Mouse (Mus musculus) spleen, adult 2 months (tissue): ENCODE measurements around the gene Slco1a1.

ENCODE experiments used
- CTCF ChIP-seq: fragments of 200-500 bp; IDR thresholded peaks from 2 replicates; pipeline ENCODE4 v1.5.1; 2011; ENCODE audit warnings: mild to moderate bottlenecking, inconsistent platforms; ENCODE audit not compliant: insufficient read depth, insufficient read length, insufficient replicate concordance; ENCODE audit errors: extremely low read depth
- POLR2A ChIP-seq: fragments of 200-500 bp; IDR thresholded peaks from 2 replicates; pipeline ENCODE4 v1.6.1; 2011; ENCODE audit warnings: low read depth, low read length, inconsistent platforms

DNA sequence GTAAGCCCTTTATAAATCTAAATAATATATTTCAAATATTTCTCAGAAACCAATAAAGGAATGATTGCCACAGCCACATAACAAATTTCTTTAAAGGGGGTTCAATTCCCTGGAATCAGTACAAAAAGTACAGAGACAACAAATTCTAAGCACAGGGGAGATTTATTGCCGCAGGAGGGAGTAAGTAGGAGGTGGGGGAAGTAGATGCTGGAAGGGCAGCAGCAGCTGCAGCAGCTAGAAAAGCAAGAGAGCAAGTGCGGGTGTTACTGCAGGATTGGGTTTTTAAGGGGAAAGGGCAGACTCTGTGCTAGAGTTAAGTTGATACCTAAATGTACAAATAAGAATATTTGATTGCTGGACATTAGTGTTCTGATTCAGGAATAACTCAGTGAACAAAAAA lies 57.0 kb downstream of the Slco1a1 start:
- no peak for TF ChIP-seq POLR2A
- TF ChIP-seq CTCF = no peak
